Mouse (Mus musculus) erythroid progenitor cell, adult 5-6 weeks (primary cell): ENCODE measurements around the gene Olfr5. TPM values are rescaled to one million over a fixed set of nuclear protein-coding genes. Genes with fewer than 3 reads are reported as not detected.
"Not testable (repeated sequence)": the region's sequence is repeated elsewhere in the genome, so short reads cannot be mapped to it uniquely, and the experiment has no call there.

Experiments
- ATAC-seq: replicated peaks from 2 replicates; pipeline ENCODE4 v1.8.0; 2016; ENCODE audit warnings: moderate number of reproducible peaks, mild to moderate bottlenecking, moderate TSS enrichment, inconsistent platforms; ENCODE audit not compliant: poor library complexity, low FRiP score, severe bottlenecking
- total RNA-seq, 2 experiments: library from RNA; stranded (forward) in 1 of 2; stranded (reverse) in 1 of 2; fragments of 150-400 nt in 1 of 2; fragments of 186-747, 209-891 nt in 1 of 2; gene quantifications; 2 replicates each; pipeline versions ENCODE4 v1.2.3 to v1.2.4; 2015 to 2017; ENCODE audit warnings: low replicate concordance in 2 of 2

Olfr5 gene
- not detected in 2 replicates for total RNA-seq (2015; ENCODE audit: low replicate concordance)
- total RNA-seq (2017; ENCODE audit: low replicate concordance), result not detected in 2 replicates

DNA sequence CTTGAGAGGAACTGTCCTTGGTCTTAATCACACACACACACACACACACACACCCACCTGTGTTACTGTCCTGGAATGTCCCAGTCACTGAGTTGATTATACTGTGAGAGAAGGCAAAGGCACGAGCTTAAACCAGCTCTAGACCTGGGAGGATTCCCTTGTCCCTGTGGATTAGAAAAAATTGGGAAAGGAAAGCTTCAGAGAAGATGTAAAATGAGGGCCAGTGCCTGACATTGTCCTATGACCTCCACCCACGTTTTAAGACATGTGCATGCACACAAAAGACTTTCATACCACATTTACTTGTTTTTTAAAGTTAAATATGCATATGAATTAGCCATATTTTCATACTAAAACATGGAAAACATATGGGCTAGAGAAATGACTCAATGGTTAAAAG lies at the start of gene Olfr5:
Olfr5 (minus strand) TSS at position 101 of the 400 bp plus-strand sequence.
- ATAC-seq, result no peak

DNA sequence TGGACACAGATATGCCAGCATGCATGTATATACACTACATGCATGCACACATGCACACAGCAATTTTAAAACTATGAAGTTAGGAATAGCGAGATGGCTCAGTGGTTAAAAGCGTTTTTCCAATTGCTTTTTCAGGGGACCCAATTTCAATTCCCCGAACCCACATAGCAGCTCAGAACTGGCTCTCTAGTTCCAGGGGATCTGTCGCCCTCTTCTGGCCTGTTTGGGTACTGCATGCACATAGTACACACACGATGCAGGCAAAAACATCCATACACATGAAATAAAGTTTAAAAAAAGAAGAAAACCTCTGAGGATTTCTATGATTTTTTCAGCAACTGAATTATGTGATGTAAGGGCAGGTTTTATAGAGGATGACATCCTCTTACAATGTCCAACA lies 39.4 kb upstream of the Olfr5 start:
- ATAC-seq, result no peak

DNA sequence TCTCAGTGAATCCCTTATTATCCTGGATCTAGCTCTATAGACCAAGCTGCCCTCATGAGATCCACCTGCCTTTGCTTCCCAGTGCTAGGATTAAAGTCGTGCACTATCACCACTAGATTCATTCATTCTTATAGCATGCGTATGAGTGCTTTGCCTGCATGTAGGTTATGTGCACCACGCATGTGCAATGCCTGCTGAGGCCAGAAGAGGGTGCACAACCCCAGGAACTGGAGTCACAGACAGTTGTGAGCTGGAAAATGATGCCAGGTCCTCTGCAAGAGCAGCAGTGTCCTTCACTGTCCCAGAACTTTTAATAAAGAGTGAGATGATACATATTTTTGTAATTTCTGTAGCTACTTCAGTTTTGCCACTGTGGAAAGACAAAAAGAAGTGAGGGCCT lies 38.3 kb upstream of the Olfr5 start:
- ATAC-seq, result no peak

DNA sequence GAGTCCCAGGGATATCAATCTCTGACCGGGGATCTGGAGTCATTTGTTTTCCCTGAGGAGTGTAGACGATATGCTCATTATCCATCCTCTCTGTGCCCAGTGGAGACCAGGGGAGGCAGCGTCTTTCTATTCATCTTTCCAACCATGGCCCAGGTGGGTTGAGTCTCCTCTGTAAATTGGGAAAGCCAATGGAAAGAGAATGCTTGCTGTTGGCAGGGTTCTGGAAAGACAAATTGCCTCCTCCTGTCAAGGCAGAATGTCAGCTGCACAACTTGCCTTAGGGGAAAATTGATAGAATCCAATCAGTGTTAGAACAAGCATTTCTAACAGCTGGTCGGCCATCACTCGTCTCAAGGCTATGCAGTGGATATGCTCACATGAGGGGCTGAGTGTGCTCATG lies 36.1 kb upstream of the Olfr5 start, which contains the start of gene Olfr1349:
Olfr1349 (minus strand) TSS at position 101 of the 400 bp plus-strand sequence.
- no peak for ATAC-seq

DNA sequence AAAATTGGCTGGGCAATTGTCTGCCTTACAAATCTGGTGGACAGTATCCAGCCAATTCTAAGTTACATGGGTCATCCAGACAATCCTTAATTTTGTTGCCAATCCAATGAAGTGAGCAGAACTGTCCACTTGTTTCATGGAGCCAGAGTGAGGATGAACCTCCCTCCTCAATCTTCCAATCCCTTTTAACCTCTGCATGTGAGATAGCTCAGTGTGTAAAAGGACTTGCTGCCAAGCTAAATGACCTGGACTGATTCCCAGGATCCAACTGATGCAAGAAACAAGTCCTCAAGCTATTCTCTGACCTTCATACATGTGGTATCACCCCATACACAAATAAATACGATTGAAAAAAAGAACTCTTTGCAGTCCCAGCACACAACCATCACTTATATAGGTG lies 34.9 kb upstream of the Olfr5 start:
- ATAC-seq, result no peak

DNA sequence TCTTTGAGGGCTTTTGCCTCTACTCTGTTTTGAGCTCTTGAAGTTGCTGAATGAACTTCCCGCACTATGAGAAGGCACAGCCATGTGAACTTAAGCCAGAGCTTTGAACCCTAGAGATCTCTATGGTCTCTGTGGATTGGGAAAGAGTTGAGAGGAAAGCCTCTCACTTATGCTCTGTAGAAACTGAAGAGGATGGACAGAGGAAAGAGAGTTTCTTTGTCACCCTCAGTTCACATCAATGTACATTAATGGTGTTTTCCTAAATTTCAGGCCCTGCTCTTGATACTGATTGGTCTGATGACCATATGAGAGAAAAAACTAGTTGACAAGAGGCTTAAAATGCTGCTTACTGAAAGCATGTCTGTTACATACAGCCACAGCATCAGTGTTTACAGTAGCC lies 21.9 kb upstream of the Olfr5 start, which contains the start of gene Olfr1348:
Olfr1348 (minus strand) TSS at position 101 of the 400 bp plus-strand sequence.
- no peak for ATAC-seq

DNA sequence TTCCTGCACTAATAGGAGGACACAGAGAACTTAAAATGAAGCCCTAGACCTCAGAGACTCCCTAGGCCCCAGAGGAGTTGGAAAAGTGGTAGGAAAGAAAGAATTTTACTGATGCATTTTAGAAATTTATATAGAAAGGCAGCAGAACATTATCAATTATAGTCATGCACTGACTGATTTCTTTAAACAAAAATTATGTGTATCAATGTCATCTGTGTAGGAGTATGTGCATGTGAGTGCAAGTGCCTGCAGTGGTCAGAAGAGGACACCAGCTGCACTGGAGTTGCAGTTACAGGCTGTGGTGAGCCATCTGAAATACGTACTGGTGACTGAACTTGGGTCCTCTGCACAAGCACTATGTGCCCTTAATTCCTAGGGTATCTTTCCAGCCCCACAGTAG lies 12.9 kb upstream of the Olfr5 start, which contains the start of gene Olfr1347:
Olfr1347 (minus strand) TSS at position 101 of the 400 bp plus-strand sequence.
- ATAC-seq, result no peak

DNA sequence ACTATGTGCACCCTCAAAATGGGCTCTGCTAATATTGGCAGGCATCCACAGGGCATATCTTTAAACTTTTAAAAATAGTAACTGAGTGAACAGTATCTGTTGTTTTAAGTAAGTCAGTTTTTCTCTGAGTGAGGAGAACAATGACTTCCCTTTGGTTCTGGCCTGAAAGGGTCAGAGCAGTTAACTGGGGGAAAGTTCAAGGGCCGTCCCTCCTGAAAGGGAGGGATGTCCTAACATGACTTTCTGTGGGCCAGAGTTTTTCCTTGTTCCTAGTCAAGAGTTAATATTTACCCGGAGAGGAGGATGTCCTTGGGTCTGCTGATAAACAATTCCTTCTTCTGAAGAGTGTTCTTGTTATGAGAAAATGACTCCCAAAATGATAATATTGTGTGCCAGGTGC lies 9.1 kb downstream of the Olfr5 start:
- ATAC-seq, result not testable (repeated sequence)

DNA sequence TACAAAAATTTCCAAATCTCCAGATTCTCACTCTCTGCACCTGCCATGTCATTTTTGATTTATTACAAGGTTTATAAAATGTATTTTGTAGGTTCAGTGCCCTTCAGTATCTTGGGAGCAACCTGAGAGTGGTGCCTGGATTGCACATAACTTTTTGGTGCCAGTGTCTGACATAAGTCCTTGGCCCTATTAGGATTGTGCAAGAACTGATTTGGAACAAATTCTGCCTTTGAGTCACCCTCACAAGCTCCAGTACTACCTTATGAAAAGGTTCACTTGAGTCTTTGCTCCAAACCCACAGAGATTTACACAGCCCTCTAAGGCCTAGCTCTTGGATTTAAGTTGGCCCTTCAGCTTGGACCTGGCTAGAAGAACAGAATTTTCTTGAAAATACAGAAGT lies 19.8 kb downstream of the Olfr5 start, which contains the start of gene Olfr1346:
Olfr1346 (plus strand) TSS at position 151 of the 400 bp plus-strand sequence.
- ATAC-seq, result no peak

DNA sequence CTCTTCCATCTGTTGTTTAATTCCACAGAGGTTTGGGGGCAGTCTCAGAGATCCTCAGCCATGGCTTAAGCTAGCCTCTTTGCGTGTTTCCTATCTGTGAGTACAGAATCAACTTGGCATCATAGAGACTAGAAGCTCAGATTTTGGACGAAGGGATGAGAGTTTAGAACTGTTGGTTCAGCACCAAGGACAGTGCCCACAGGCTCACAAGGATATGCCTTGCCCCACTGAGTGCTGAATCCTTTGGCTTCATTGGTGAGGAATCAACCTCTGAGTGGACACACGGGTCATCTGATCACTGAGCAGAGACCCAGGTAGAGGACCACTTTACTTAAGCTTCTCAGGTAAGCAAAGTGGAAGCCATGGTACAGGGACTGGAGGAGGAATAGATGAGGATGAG lies 30.3 kb downstream of the Olfr5 start:
- ATAC-seq, result no peak

DNA sequence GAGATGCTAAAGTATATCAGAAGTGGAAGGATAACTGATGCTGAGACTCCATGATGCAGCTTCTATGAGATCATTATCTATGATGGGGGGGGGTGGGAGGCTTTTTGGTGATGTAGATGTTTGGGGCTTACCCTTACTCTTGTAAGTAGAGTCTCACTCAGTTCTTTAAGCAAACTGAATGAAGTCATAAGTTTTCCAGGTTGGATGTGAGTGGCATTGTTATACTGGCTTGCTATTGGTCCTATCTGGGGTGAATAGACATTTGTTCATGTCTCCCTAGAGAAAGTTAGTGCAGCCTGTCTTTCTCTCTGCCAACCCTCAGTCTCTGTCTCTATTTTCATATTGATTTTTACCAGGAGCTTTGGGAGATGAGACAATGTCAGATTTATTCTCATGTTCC lies 30.9 kb downstream of the Olfr5 start, which contains the start of gene Olfr1336:
Olfr1336 (plus strand) TSS at position 301 of the 400 bp plus-strand sequence.
- ATAC-seq, result no peak

DNA sequence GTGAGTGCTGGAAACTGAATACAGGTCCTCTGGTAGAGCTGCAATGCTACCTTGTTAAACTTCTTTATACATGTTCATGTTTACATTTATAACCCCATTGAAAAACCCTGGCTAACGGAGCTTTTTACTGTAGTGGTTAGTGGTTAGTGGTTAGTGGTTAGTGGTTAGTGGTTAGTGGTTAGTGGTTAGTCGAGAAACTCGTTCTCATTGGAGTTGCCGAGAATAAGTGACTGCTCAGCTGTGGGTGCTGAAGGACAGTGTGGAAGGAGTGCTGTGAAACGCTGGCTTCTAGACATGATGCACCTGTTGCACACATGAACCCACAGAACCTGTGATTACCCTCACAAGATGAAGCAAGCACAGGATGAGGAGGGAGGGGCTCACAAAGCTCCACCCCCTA lies 39.0 kb downstream of the Olfr5 start:
- no peak for ATAC-seq

DNA sequence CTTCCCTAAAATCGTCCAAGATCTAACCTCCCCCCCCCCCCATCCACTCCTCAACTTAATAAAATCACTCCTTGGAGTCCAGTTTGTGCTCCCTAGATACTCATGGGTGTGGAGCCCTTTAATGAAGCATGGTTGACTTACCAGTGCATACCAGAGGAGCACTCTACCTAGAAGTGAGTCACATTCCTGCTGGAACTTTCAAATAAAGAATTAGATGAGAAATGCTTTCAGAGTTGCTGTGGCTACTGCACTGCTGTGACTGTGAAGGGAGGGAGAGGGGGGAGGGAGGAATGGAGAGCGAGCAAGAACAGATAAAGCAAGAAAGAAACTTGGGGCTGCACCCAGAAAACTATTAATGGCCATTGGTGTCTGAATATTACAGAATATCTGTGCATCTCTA lies 45.6 kb downstream of the Olfr5 start:
- no peak for ATAC-seq

DNA sequence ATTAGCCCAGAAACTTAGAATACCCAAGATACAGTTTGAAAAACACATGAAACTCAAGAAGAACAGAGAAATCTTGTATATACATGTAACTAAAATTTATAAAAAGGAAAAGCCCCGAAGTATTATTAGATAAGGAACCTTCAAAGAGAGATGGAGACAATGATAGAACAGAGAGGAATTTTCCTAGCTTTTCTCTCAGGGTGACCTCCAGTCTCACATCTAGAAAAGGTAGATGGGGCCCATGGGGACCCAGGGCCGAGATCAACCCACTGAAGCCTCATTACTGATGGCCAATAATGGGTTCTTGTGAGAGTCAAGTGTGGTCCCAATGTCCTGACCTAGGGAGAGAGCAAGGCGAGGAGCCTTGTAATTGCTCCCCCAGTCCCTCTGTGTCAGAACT lies 48.4 kb downstream of the Olfr5 start, which contains the start of gene Olfr1344:
Olfr1344 (plus strand) TSS at position 301 of the 400 bp plus-strand sequence.
- ATAC-seq, result no peak

DNA sequence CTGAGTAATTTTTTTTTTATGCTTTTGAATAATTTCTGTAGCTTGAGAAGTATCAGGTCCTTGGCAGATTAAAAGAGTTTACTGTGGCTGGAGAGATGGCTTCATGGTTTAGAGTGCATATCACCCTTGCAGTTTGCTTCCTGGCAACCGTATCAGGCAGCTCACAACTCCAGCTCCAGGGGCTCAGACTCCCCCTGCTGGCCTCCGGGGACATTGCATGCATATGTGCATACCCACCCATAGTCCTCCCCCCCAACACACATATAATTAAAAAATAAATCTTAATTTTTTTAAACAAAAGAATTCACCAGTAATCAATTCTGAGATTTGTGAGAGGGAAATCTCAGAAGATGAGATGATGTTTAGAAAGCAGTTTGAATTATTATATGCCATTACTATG lies 56.4 kb downstream of the Olfr5 start:
- no peak for ATAC-seq

DNA sequence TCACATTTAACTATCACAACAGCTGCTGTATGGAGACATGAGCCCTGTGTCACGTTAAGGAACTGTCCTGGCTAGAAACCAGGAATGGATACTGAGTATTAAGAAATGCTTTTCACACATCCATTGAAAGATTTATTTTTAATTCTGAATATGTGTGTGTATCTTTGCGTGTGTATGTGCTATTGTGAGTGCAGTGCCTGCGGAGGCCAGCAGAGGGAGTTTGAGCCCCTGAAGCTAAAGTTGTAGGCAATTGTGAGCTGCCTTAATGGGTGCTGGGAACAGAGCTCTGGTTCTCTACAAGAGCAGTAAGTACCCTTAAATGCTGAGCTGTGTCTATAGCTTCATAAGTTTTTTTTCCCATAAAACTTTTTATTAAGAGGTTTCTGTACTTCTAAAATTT lies 57.4 kb downstream of the Olfr5 start:
- no peak for ATAC-seq

Other genes starting within 250 kb of the Olfr5 start
- not detected in 2 replicates for gene Epp13, start 234.2 kb downstream of the Olfr5 start, total RNA-seq (2015; ENCODE audit: low replicate concordance)
- not detected in 2 replicates for gene Epp13, start 234.2 kb downstream of the Olfr5 start, total RNA-seq (2017; ENCODE audit: low replicate concordance)
- not detected in 2 replicates for gene Zfp667, start 200.4 kb downstream of the Olfr5 start, total RNA-seq (2015; ENCODE audit: low replicate concordance)
- gene Zfp667, start 200.4 kb downstream of the Olfr5 start, total RNA-seq (2017; ENCODE audit: low replicate concordance), result not detected in 2 replicates
- gene Zfp583, start 155.7 kb downstream of the Olfr5 start, total RNA-seq (2015; ENCODE audit: low replicate concordance), result not detected in 2 replicates
- gene Zfp583, start 155.7 kb downstream of the Olfr5 start, total RNA-seq (2017; ENCODE audit: low replicate concordance), result 1.2 TPM in 1 of 2 replicates, not detected in the other
- gene Gm3854, start 143.2 kb downstream of the Olfr5 start, total RNA-seq (2015; ENCODE audit: low replicate concordance), result not detected in 2 replicates
- not detected in 2 replicates for gene Gm3854, start 143.2 kb downstream of the Olfr5 start, total RNA-seq (2017; ENCODE audit: low replicate concordance)
- 1.7 TPM in 1 of 2 replicates, not detected in the other for gene Zfp78, start 123.7 kb downstream of the Olfr5 start, total RNA-seq (2015; ENCODE audit: low replicate concordance)
- gene Zfp78, start 123.7 kb downstream of the Olfr5 start, total RNA-seq (2017; ENCODE audit: low replicate concordance), result 1.2 TPM in 1 of 2 replicates, not detected in the other
- gene Zfp28, start 103.6 kb downstream of the Olfr5 start, total RNA-seq (2015; ENCODE audit: low replicate concordance), result not detected in 2 replicates
- gene Zfp28, start 103.6 kb downstream of the Olfr5 start, total RNA-seq (2017; ENCODE audit: low replicate concordance), result 0.51 TPM in 1 of 2 replicates, not detected in the other
- gene Smim17, start 88.2 kb downstream of the Olfr5 start, total RNA-seq (2015; ENCODE audit: low replicate concordance), result not detected in 2 replicates
- not detected in 2 replicates for gene Smim17, start 88.2 kb downstream of the Olfr5 start, total RNA-seq (2017; ENCODE audit: low replicate concordance)
- not detected in 2 replicates for gene Gm20715, start 76.7 kb downstream of the Olfr5 start, total RNA-seq (2015; ENCODE audit: low replicate concordance)
- gene Gm20715, start 76.7 kb downstream of the Olfr5 start, total RNA-seq (2017; ENCODE audit: low replicate concordance), result not detected in 2 replicates
- gene Olfr1344, start 48.3 kb downstream of the Olfr5 start, total RNA-seq (2015; ENCODE audit: low replicate concordance), result not detected in 2 replicates
- not detected in 2 replicates for gene Olfr1344, start 48.3 kb downstream of the Olfr5 start, total RNA-seq (2017; ENCODE audit: low replicate concordance)
- not detected in 2 replicates for gene Olfr1336, start 30.8 kb downstream of the Olfr5 start, total RNA-seq (2015; ENCODE audit: low replicate concordance)
- gene Olfr1336, start 30.8 kb downstream of the Olfr5 start, total RNA-seq (2017; ENCODE audit: low replicate concordance), result not detected in 2 replicates
- gene Olfr1346, start 19.8 kb downstream of the Olfr5 start, total RNA-seq (2015; ENCODE audit: low replicate concordance), result not detected in 2 replicates
- gene Olfr1346, start 19.8 kb downstream of the Olfr5 start, total RNA-seq (2017; ENCODE audit: low replicate concordance), result not detected in 2 replicates
- not detected in 2 replicates for gene Olfr1347, start 12.8 kb upstream of the Olfr5 start, total RNA-seq (2015; ENCODE audit: low replicate concordance)
- gene Olfr1347, start 12.8 kb upstream of the Olfr5 start, total RNA-seq (2017; ENCODE audit: low replicate concordance), result not detected in 2 replicates
- not detected in 2 replicates for gene Olfr1348, start 21.8 kb upstream of the Olfr5 start, total RNA-seq (2015; ENCODE audit: low replicate concordance)
- gene Olfr1348, start 21.8 kb upstream of the Olfr5 start, total RNA-seq (2017; ENCODE audit: low replicate concordance), result not detected in 2 replicates
- not detected in 2 replicates for gene Olfr1349, start 36.0 kb upstream of the Olfr5 start, total RNA-seq (2015; ENCODE audit: low replicate concordance)
- gene Olfr1349, start 36.0 kb upstream of the Olfr5 start, total RNA-seq (2017; ENCODE audit: low replicate concordance), result not detected in 2 replicates
- gene Olfr1350, start 77.9 kb upstream of the Olfr5 start, total RNA-seq (2015; ENCODE audit: low replicate concordance), result not detected in 2 replicates
- not detected in 2 replicates for gene Olfr1350, start 77.9 kb upstream of the Olfr5 start, total RNA-seq (2017; ENCODE audit: low replicate concordance)
- not detected in 2 replicates for gene Zim1, start 209.5 kb upstream of the Olfr5 start, total RNA-seq (2015; ENCODE audit: low replicate concordance)
- gene Zim1, start 209.5 kb upstream of the Olfr5 start, total RNA-seq (2017; ENCODE audit: low replicate concordance), result not detected in 2 replicates
- gene Peg3, start 243.5 kb upstream of the Olfr5 start, total RNA-seq (2015; ENCODE audit: low replicate concordance), result 0.36 TPM in 1 of 2 replicates, not detected in the other
- not detected in 2 replicates for gene Peg3, start 243.5 kb upstream of the Olfr5 start, total RNA-seq (2017; ENCODE audit: low replicate concordance)
- not detected in 2 replicates for gene Usp29, start 243.6 kb upstream of the Olfr5 start, total RNA-seq (2015; ENCODE audit: low replicate concordance)
- not detected in 2 replicates for gene Usp29, start 243.6 kb upstream of the Olfr5 start, total RNA-seq (2017; ENCODE audit: low replicate concordance)